Mouse (Mus musculus): ENCODE results near the gene Prkaa2.

The Prkaa2 gene

GRCm38 (mm10) chr4:105108641-105109198 lies 970 bp downstream of the Prkaa2 start:
- no peak for DNase-seq (ENCODE audit: low read depth, low spot score)

DNA sequence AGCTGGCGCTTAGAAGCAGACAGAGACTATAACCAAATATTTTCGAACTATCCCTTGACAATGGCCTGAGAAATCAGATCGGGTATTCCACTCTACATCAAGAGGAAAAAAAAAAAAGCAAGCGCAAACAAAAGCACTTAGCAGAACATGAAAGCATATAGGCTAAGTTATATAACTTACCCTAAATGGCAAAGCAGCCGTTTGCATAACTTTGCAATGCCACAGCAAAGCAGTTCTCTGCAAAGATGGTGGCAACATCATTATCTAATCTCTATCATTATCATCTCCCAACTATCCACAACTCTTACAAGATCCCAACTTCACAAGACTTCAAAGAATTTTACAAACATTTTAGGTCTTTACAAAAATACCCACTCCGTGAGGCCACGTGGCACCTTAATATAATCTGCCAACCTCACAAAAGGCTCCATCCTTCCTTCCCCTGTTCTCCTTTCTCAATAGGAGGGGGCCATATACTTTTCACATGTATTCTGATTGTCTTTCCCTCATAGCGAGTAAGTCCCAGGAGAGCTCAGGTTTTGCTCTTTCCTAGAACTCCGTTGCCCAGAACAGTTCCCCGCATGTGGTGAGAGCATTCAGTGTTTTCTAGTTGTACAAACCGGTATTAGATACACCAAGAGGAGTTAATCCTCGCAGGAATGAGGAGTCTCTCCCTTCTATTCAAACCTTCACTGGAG lies 1.6 kb downstream of the Prkaa2 start:
- DNase-seq (ENCODE audit: low read depth, low spot score): no peak

DNA sequence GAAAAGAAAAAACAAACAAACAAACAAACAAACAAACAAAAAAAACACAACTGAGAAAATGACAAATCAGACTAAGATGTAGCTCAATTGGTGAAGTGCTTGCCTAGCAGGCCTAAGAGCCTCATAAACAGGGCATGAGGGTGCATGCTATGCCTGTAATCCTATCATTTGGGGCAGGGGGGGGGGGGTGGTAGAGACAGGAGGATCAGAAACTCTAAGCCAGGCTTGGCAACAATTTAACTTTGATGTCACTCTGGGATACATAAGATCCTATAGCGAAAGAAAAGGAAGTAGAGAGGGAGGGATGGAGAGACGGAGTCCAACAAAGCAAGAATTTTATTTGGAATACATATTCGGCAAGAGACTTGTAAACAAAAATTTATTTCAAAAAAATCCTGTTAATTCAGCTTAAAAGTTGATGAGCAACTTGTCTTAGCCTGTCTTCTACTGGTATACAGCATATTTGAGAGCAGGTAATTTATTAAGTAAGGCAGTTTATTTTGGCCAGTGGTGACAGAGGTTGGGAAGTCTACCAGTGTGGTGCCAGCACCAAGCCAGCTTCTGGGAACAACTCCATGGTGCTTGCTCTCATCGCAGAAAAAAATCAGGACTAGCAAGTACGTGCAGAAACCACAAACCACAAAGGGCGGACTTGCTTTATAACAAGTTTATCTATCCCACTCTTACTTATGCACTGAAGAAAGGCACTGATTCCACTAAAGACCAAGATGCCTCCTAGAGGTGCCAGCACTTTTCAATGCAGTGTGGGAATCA lies 5.4 kb downstream of the Prkaa2 start:
- peak; percentile 7 for DNase-seq (ENCODE audit: low read depth, low spot score)

GRCm38 (mm10) chr4:105101337-105101688 lies 8.4 kb downstream of the Prkaa2 start:
- no peak for DNase-seq (ENCODE audit: low read depth, low spot score)

DNA sequence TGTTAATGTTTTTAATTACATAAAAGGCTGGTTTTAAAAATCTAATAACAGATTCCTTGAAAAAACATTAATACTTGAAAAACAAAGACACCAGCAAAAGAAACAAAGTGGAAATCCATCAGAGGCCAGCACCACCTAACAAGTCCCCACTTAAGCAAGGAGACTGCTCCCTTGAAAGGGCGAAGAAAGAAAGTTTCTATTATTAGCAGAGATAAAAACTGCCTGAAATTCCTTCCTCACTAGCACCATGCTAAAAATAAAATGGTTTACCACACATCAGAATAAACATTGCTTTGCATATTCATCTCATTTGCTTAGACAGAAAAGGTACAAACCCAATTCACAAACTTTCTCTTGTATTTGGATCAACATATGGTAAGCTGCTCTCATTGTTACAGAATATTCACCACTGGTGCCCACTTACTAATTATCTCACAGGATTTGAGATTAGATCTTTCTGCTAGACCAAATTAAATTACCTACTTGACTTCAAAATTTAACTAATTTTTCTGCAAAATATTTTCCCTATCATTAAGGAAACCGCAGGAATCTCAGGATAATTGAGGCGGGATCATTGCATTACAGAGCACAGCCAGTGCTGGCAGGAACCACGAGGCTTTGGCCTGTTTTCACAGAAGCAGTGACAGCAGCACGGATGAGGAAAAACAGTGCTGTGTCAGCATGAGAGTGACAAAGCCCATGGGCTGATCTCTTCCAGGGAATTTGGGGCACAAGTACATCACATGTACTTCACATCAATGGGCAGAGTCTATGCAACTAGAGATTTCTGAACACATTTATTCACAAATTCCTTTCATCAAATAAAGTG lies 9.0 kb downstream of the Prkaa2 start:
- no peak for DNase-seq (ENCODE audit: low read depth, low spot score)

GRCm38 (mm10) chr4:105098660-105099059 lies 11.0 kb downstream of the Prkaa2 start:
- no peak for DNase-seq (ENCODE audit: low read depth, low spot score)

DNA sequence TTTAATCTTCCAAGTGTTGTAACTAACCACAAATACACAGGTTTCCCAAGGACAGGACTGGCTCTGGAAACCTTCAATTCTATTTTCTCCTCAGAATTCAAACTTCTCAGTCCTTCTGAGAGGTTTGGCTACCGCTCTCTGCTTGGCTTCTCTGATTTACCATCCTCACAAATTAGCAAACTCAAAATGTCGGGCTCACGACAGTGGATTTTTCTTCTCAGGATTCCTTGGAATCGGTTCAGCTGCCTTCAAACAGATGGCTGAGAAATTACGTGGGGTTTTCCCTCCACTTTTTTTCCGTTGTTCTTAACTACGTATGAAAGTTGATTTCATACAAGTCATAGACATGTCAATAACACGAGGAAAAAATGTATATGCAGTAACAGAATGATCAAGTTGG lies 11.5 kb downstream of the Prkaa2 start:
- DNase-seq (ENCODE audit: low read depth, low spot score): no peak

GRCm38 (mm10) chr4:105095316-105095715 lies 14.4 kb downstream of the Prkaa2 start:
- DNase-seq (ENCODE audit: low read depth, low spot score): peak; percentile 43

- DNase-seq (ENCODE audit: low read depth, low spot score): no peak
Observed at GRCm38 (mm10) chr4:105093951-105094350, 15.7 kb downstream of the Prkaa2 start.

- DNase-seq (ENCODE audit: low read depth, low spot score): no peak
Observed at GRCm38 (mm10) chr4:105090417-105090816, 19.3 kb downstream of the Prkaa2 start.

DNA sequence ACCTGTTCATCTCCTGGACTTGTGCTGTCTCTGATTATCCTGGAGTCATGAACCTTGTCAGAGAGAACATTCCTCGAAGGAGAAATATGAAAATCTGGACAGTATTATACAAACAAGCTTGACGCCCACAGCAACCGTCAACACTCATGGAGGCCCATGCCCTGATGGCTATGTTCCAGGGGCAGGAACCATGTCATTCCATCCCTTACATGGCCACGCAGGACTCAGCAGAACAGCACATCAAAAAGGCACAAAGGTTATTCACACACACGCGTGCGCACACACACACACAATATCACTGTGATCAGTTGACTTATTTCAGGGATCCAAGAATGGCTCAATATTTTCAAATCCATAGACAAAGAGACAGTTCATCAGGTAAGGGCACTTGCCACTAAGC lies 20.3 kb downstream of the Prkaa2 start:
- no peak for DNase-seq (ENCODE audit: low read depth, low spot score)

GRCm38 (mm10) chr4:105088671-105089070 lies 21.0 kb downstream of the Prkaa2 start:
- DNase-seq (ENCODE audit: low read depth, low spot score): no peak

GRCm38 (mm10) chr4:105076152-105076551 lies 33.5 kb downstream of the Prkaa2 start:
- DNase-seq (ENCODE audit: low read depth, low spot score): no peak

DNA sequence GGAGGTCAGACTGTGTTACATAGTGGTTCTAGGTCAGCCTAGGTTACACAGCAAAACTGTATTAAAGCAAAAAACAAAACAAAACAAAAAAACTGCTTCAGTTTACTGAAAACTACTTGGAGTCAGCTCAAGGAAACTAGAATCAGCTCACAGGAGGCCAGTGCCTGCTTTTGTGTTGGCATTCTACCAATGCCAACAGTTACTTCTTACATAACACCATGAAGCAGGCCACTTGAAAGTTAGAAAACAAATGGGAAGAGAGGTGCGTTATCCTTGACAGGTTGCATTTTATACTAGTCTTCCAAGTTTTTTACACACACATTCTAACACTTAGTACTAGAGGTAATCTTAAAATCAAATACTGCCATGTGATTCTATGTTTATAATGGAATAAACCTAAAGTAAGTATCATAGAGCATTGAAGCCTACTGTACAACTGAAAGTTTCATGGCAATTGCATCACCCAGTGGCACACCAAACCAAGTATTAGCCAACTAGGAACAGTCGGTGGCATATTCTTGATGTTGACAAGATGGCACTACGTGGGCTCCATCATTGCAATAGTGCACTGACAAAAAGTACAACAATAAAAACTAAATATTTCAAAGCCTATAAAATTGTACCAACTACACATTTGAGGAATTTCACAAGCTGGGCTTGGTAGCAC lies 37.8 kb downstream of the Prkaa2 start:
- peak; percentile 6 for DNase-seq (ENCODE audit: low read depth, low spot score)

DNA sequence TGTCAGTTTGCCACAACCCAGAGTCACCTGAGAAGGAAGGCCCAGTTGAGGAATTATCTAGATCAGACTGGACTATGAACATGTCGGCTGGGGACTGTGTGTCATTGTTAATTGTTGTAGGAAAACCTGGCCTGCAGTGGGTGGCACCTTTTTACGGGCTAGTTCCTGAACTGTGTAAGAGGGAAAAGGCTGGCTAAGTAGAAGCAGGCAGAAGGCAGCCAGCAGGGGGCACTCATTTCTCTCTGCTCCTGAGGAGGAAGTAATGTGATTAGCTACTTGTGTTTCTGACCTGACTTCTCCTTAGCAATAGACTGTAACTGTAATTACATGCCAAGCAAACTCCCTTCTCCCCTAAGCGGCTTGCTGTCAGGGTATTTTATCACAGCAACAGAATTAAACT lies 38.7 kb downstream of the Prkaa2 start:
- DNase-seq (ENCODE audit: low read depth, low spot score): peak; percentile 67

DNA sequence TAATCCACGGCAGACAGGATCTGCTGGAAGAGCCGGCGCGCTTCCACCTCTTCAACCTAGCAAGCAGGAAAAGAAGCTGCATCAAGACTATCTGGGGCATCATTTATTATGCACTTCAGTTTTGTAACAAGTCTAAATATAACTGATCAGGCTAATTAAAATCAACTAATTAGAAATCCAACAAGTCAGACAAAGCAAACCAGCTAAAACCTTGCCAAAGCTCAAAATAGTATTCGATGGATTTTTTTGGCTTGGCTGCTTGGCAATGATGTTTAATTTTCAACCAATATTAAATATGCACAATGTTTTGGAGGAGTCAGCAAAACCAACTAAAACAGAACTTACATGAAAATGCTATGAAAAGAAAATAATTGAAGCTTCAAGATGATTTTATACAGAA lies 58.4 kb downstream of the Prkaa2 start:
- no peak for DNase-seq (ENCODE audit: low read depth, low spot score)

DNA sequence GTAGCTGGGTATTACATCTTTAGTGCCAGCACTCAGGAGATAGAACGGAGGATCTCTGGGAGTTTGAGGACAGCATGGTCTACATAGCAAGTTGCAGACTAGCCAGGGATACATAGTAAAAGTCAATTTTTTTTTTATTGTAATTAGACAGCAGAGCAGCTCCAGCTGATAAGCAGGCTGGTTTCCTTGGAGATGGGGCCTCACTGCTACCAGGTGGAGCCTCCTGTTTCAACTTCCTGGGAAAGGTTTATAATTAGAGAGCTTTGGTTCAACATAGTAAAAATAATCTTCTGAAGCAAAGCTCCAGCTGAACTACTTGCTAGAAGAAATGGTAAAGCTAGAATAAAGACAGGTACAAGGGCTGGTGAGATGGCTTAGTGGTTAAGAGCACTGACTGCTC lies 59.6 kb downstream of the Prkaa2 start:
- no peak for DNase-seq (ENCODE audit: low read depth, low spot score)

GRCm38 (mm10) chr4:105034259-105034658 lies 75.4 kb downstream of the Prkaa2 start:
- DNase-seq (ENCODE audit: low read depth, low spot score): peak; percentile 48

DNA sequence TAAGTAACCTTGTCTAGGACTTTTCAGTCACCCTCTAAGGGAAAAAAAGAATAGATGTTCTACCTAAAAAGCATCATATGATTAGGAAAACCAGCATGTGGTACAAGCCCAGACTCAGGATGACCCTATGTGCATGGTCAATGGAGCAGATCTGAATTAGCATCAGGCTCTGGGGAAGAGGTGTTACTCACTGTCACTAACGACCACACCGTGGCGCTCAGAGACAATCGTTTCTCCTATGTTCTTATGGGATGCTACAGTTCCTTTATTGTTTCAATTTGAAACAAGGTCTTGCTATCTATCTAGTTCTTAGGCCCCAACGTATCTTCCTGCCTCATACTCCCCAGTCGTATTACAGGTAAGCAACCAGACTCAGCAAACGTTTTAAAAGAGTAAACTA lies 76.5 kb downstream of the Prkaa2 start:
- DNase-seq (ENCODE audit: low read depth, low spot score): no peak

DNA sequence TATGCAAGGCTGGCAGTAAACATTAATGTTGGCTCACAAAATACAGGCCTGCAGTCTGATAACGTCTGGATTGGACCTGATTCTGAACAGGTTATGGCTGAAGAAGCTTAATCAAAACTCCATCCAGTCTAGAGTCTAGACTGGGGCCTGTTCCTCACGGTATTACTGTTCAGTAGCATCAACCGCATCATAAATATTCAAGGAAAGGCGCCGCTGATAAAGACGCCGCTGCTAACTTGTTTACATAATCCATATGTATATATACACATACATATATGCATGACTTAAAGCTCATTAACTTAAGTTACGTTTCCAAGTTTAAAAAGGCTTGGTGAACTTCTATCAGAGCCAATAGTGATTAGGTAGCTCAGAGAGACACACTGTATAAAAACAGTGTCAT lies 78.6 kb downstream of the Prkaa2 start:
- no peak for DNase-seq (ENCODE audit: low read depth, low spot score)

DNA sequence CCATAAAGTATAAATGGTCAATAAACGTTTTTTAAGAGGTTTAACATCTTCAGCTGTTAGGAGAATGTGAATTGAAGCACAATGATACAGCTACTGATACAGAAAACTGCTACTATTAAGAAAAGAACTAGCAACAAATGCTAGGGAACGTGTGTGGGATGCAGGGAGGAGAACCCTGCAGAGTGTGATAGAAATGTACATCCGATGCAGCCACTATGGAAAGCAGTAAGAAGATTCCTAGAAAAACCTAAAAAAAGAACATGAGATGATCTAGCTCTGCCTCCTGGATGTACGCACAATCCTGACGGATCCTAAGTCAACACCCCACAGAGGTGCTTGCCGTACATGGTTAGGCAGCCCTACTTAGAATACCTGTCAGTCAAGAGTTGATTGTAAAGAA lies 82.4 kb downstream of the Prkaa2 start:
- no peak for DNase-seq (ENCODE audit: low read depth, low spot score)

All from 3T3-L1 (cell line).